Mouse (Mus musculus): Measurements from ENCODE around the gene Mical3. TPM values are rescaled to one million over a fixed set of nuclear protein-coding genes. Genes with fewer than 3 reads are reported as not detected.
A peak's percentile ranks its signal among the peaks of the same experiment; 100 is the strongest.

The Mical3 gene
- 16.7 and 20.0 TPM in 2 replicates for polyA plus RNA-seq (2014; fragmentation: Nextera tagmentation; extraction: Ambion mirVana)

DNA sequence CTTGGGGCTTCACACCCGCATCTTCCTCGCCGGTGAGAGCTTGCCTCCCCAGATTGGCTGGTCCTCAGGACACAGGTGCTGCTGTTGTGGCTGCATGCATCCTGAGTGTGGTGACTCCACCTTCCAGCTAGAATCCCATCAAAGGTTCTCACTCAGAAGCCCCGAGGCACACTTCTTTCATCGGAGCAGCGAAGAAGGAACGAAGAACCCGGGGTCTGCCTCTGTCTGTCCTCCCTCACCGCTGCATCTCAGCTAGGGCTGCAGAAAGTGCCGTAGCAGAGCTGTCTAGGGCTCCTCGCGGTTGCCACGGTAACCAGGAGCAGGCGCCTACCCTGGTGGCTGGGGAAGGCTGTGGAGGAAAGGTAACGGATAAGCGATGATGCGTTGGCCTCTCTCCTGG, at the start of gene Mical3:
Gene Mical3, minus strand, starts transcription at position 227 of the 400 bp plus-strand sequence.
- 1% methylated on average over 17 of the region's 17 CpGs for WGBS
- no peak within 1 kb of the TSS for H3K27ac ChIP-seq (ENCODE audit: low read depth, low read length)

DNA sequence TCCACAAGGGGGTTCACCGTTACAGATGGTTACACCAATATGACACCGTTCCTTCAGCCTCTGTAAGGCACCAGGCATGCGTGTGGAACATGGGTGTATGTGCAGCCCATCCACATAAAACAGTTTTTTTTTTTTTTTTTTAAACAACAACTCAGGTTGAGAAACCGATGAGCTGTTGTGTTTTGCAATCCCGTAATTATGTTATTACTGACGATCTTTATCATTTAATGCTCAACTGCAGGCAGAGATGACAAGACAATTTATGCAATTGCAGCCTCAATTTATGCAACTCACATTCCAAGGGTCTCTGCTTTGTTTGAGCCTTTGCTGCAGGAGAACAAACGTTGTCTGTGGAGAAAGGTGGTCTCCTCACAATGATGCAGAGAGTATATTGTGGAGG, 49.0 kb upstream of the Mical3 start:
- H3K27me3 ChIP-seq (ENCODE audit: control insufficient read depth, insufficient read depth, low read length): no peaks in the 10 kb centered on the region
- no peaks in the 10 kb centered on the region for H3K36me3 ChIP-seq (ENCODE audit: control insufficient read depth, insufficient read depth, low read length)
- 70% methylated on average over 7 of the region's 7 CpGs for WGBS
- H3K4me1 ChIP-seq (ENCODE audit: control insufficient read depth, insufficient read depth, low read length): peaks cover 1% of the 10 kb centered on the region; the same call in 1 of the 2 replicates
- no peak overlapping the region for H3K9ac ChIP-seq (ENCODE audit: low read depth, low read length)
- no peak overlapping the region for H3K4me2 ChIP-seq (replicated peaks; ENCODE audit: low read depth, low read length)
- no peaks in the 10 kb centered on the region for H3K9me3 ChIP-seq (ENCODE audit: control insufficient read depth, low read length)
- H3K27ac ChIP-seq (ENCODE audit: low read depth, low read length): no peak overlapping the region
- H3K4me3 ChIP-seq (ENCODE audit: low read length): no peak overlapping the region
- ATAC-seq (ENCODE audit: low FRiP score, low TSS enrichment): no peak

More for the DNA sequence above, at the start of gene Mical3:
- Histone ChIP-seq H3K9ac (ENCODE audit: low read depth, low read length) (peak within 1 kb of the TSS; percentile 2; the same call in 1 of the 2 replicates), H3K4me3 (ENCODE audit: low read length) (peak within 1 kb of the TSS; percentile 35), H3K4me2 (replicated peaks; ENCODE audit: low read depth, low read length) (peak within 1 kb of the TSS; percentile 72), H3K36me3 (ENCODE audit: control insufficient read depth, insufficient read depth, low read length) (no peaks in the 10 kb centered on the region), H3K27me3 (ENCODE audit: control insufficient read depth, insufficient read depth, low read length) (peaks cover 32% of the 10 kb centered on the region), H3K9me3 (ENCODE audit: control insufficient read depth, low read length) (no peaks in the 10 kb centered on the region), H3K4me1 (ENCODE audit: control insufficient read depth, insufficient read depth, low read length) (peaks cover 3% of the 10 kb centered on the region; the same call in 1 of the 2 replicates)
- peak; percentile 62; the same call in 1 of the 2 replicates for ATAC-seq (ENCODE audit: low FRiP score, low TSS enrichment)

DNA sequence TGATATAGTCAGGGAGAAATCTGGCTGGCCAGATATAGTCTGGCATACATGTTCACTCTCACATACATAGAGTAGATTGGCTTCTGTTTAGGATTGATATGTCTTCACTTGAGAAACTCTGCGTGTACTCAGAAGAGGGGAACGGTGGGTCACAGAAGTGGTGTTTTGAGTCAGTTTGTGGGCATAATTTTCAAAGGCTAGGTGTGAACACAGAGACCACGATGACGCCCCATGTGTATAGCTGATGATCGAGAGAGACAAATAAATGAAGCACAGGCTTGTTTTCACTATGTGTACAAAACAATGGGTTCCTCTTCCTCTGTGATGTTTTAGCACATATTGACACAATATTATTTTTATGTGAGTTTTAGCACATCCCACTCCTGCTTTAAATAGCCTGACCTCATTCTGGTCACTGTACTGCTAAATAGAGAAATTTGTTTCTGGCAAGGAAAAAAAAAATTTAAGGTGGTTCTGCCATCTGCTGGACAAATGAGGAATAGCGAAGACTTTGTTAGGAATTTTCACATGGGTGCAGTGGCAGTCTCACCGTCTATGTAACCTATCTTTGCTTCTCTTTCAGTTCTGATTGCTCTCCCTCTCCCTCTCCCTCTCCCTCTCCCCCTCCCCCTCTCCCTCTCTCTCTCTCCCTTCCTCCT, 48.0 kb upstream of the Mical3 start:
- H3K27me3 ChIP-seq (ENCODE audit: control insufficient read depth, insufficient read depth, low read length): no peaks in the 10 kb centered on the region
- H3K4me3 ChIP-seq (ENCODE audit: low read length): no peak overlapping the region
- WGBS: 63% methylated on average over 7 of the region's 7 CpGs
- no peak overlapping the region for H3K4me2 ChIP-seq (replicated peaks; ENCODE audit: low read depth, low read length)
- H3K9ac ChIP-seq (ENCODE audit: low read depth, low read length): no peak overlapping the region
- H3K36me3 ChIP-seq (ENCODE audit: control insufficient read depth, insufficient read depth, low read length): no peaks in the 10 kb centered on the region
- no peak overlapping the region for H3K27ac ChIP-seq (ENCODE audit: low read depth, low read length)
- no peaks in the 10 kb centered on the region for H3K9me3 ChIP-seq (ENCODE audit: control insufficient read depth, low read length)
- no peaks in the 10 kb centered on the region for H3K4me1 ChIP-seq (ENCODE audit: control insufficient read depth, insufficient read depth, low read length)
- ATAC-seq (ENCODE audit: low FRiP score, low TSS enrichment): no peak

DNA sequence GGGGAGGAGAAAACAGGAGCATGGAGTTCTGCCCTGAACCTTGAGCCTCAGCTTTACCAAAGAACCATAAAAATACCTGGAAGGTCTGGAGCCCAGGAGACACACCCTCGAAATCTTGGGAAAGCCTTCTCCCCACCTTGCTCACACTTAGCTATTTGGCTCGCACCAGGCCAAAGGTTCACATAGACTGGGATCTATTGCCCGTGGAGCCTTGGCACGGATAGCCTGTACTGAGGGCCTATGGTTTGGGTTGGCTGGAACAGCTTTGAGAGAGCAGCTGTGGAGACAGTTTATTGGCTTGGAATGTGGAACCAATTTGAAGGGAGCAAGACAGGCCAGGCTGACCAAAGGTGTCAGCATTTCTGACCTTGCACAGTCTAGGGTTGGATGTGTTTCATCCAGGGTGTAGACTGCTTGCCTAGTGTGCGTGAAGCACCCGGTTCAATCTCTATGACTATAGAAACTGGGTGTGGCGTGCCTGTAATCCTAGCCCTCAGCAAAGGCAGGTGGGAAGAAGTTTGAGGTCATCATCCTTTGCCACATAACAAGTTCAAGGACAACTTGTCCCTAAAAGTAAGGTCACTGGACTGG, 46.4 kb upstream of the Mical3 start:
- H3K27ac ChIP-seq (ENCODE audit: low read depth, low read length): no peak overlapping the region
- H3K36me3 ChIP-seq (ENCODE audit: control insufficient read depth, insufficient read depth, low read length): no peaks in the 10 kb centered on the region
- H3K4me1 ChIP-seq (ENCODE audit: control insufficient read depth, insufficient read depth, low read length): no peaks in the 10 kb centered on the region
- no peaks in the 10 kb centered on the region for H3K27me3 ChIP-seq (ENCODE audit: control insufficient read depth, insufficient read depth, low read length)
- no peak for ATAC-seq (ENCODE audit: low FRiP score, low TSS enrichment)
- no peak overlapping the region for H3K9ac ChIP-seq (ENCODE audit: low read depth, low read length)
- WGBS: 83% methylated on average over 7 of the region's 7 CpGs
- no peak overlapping the region for H3K4me2 ChIP-seq (replicated peaks; ENCODE audit: low read depth, low read length)
- no peak overlapping the region for H3K4me3 ChIP-seq (ENCODE audit: low read length)
- H3K9me3 ChIP-seq (ENCODE audit: control insufficient read depth, low read length): no peaks in the 10 kb centered on the region

DNA sequence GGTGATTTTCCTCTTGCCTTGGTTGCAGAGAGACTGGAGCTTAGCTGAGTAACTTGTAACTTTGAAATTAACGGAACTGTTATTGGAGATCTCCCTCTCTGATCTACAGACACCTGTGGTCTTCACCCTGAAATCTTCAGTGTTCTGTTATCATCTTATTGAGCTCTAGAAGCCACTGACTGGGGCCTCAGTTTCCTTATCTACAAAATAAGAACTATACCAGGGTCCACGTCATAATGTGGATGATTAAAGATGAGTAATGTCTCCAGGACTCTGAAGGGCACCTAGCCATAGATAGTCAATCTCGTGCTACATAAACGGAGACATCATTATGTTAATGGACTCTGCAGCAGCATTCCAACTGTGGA, 45.9 kb upstream of the Mical3 start:
- 74% methylated on average over 4 of the region's 4 CpGs for WGBS
- Histone ChIP-seq H3K36me3 (ENCODE audit: control insufficient read depth, insufficient read depth, low read length) (no peaks in the 10 kb centered on the region), H3K9ac (ENCODE audit: low read depth, low read length) (no peak overlapping the region), H3K4me2 (replicated peaks; ENCODE audit: low read depth, low read length) (no peak overlapping the region), H3K4me1 (ENCODE audit: control insufficient read depth, insufficient read depth, low read length) (no peaks in the 10 kb centered on the region), H3K27me3 (ENCODE audit: control insufficient read depth, insufficient read depth, low read length) (no peaks in the 10 kb centered on the region), H3K27ac (ENCODE audit: low read depth, low read length) (no peak overlapping the region), H3K9me3 (ENCODE audit: control insufficient read depth, low read length) (no peaks in the 10 kb centered on the region), H3K4me3 (ENCODE audit: low read length) (no peak overlapping the region)
- ATAC-seq (ENCODE audit: low FRiP score, low TSS enrichment): no peak

DNA sequence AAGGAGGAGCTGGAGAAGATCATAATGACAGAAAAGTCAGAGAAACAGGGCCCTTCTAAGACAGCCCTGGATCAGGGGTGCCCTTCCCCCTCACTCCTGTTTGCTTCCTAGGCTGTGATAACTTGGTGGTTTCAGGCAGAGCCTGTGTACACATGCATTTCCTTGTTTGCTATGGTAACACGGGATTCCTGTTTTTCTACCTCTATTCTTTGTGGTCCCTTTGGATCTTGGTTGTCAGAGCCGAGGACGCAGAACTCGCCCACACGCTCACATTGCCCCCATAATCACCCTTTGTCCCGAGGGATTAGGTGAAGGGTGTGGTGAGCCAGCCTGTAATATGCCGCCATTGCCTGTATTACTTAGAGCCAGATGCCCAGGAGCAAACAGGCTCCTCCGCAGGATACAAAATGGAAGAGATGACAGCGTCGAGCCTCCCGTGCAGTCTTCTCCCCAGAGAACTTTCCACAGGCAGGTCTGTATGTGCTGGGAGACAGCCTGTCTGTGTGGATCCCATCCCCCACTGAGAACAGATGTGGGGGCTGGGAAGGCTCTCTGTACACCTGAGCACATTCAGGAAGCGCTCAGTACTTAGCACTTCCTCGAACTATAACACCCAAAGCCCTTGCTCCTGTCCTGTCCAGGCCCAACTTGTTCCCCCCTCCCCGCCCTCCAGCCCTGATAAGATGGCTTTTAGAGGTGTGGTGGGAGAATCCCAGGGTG, 45.4 kb upstream of the Mical3 start:
- H3K4me2 ChIP-seq (replicated peaks; ENCODE audit: low read depth, low read length): no peak overlapping the region
- H3K36me3 ChIP-seq (ENCODE audit: control insufficient read depth, insufficient read depth, low read length): no peaks in the 10 kb centered on the region
- no peaks in the 10 kb centered on the region for H3K9me3 ChIP-seq (ENCODE audit: control insufficient read depth, low read length)
- no peak overlapping the region for H3K9ac ChIP-seq (ENCODE audit: low read depth, low read length)
- no peak overlapping the region for H3K4me3 ChIP-seq (ENCODE audit: low read length)
- no peak for ATAC-seq (ENCODE audit: low FRiP score, low TSS enrichment)
- H3K27me3 ChIP-seq (ENCODE audit: control insufficient read depth, insufficient read depth, low read length): no peaks in the 10 kb centered on the region
- H3K27ac ChIP-seq (ENCODE audit: low read depth, low read length): no peak overlapping the region
- WGBS: 50% methylated on average over 14 of the region's 14 CpGs
- no peaks in the 10 kb centered on the region for H3K4me1 ChIP-seq (ENCODE audit: control insufficient read depth, insufficient read depth, low read length)

DNA sequence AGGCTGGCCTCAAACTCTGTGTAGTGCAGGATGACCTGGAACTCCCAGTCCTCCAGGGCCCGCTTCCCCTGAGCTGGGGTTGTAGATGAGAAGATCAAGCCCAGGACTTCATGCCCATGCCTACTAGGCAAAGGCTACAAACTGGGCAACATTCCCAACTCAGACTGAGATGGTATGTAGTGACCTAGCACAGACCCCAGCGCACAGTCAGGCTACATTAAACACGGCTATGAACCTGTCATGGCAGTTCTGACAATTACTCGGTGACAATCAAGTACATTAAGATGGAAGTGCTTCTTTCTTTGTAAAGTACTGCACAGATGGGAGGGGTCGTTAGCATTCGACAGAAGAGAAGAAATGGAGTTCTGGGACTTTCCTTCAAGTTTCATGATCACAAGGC, 44.0 kb upstream of the Mical3 start:
- no peak overlapping the region for H3K4me2 ChIP-seq (replicated peaks; ENCODE audit: low read depth, low read length)
- WGBS: 90% methylated on average over 6 of the region's 6 CpGs
- no peak overlapping the region for H3K4me3 ChIP-seq (ENCODE audit: low read length)
- H3K36me3 ChIP-seq (ENCODE audit: control insufficient read depth, insufficient read depth, low read length): no peaks in the 10 kb centered on the region
- H3K27me3 ChIP-seq (ENCODE audit: control insufficient read depth, insufficient read depth, low read length): no peaks in the 10 kb centered on the region
- H3K4me1 ChIP-seq (ENCODE audit: control insufficient read depth, insufficient read depth, low read length): no peaks in the 10 kb centered on the region
- no peaks in the 10 kb centered on the region for H3K9me3 ChIP-seq (ENCODE audit: control insufficient read depth, low read length)
- H3K9ac ChIP-seq (ENCODE audit: low read depth, low read length): no peak overlapping the region
- ATAC-seq (ENCODE audit: low FRiP score, low TSS enrichment): no peak
- no peak overlapping the region for H3K27ac ChIP-seq (ENCODE audit: low read depth, low read length)

DNA sequence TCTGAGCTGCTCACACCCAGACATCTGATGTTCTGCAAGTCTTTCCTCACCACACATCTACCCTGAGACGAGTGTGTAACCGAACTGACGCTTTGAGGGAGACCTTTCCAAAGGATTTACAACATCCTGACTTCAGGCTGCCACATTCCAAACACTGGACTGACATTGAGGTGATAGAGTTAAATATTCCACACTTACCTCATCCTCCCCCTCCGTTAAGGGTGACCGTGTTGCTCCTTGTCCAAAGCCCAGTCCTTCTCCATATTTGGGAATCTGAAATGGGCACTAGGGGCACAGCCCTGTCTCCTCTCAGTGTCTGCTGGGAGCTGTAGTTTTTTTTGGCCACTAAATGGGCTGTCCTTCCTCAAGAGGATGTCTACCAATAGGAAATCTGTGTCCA, 42.7 kb upstream of the Mical3 start:
- Histone ChIP-seq H3K9me3 (ENCODE audit: control insufficient read depth, low read length) (no peaks in the 10 kb centered on the region), H3K27ac (ENCODE audit: low read depth, low read length) (no peak overlapping the region), H3K36me3 (ENCODE audit: control insufficient read depth, insufficient read depth, low read length) (no peaks in the 10 kb centered on the region), H3K4me3 (ENCODE audit: low read length) (no peak overlapping the region), H3K4me1 (ENCODE audit: control insufficient read depth, insufficient read depth, low read length) (no peaks in the 10 kb centered on the region), H3K4me2 (replicated peaks; ENCODE audit: low read depth, low read length) (no peak overlapping the region), H3K9ac (ENCODE audit: low read depth, low read length) (no peak overlapping the region), H3K27me3 (ENCODE audit: control insufficient read depth, insufficient read depth, low read length) (no peaks in the 10 kb centered on the region)
- ATAC-seq (ENCODE audit: low FRiP score, low TSS enrichment): no peak
- 18% methylated on average over 5 of the region's 5 CpGs for WGBS

DNA sequence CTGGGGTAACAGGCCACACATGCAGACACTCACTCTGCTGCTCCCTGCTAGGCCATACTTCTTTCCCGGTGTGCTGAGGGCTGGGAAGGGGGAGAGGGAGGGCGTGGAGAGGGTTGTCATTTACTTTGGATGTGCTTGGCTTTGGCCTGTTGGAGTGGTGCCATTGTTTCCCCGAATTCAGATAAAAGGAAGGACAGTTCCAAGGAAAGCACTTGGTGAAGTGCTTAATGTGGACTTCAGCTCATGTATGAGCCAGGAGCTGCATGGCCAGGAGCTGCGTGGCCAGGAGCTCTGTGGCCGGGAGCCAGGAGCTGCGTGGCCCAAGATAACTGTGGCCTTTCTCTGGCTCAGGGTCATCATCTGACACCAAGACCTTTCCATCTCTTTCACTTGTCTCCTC, 40.3 kb upstream of the Mical3 start:
- WGBS: 69% methylated on average over 6 of the region's 6 CpGs
- Histone ChIP-seq H3K9me3 (ENCODE audit: control insufficient read depth, low read length) (no peaks in the 10 kb centered on the region), H3K4me1 (ENCODE audit: control insufficient read depth, insufficient read depth, low read length) (no peaks in the 10 kb centered on the region), H3K36me3 (ENCODE audit: control insufficient read depth, insufficient read depth, low read length) (no peaks in the 10 kb centered on the region), H3K27me3 (ENCODE audit: control insufficient read depth, insufficient read depth, low read length) (no peaks in the 10 kb centered on the region), H3K4me2 (replicated peaks; ENCODE audit: low read depth, low read length) (no peak overlapping the region), H3K27ac (ENCODE audit: low read depth, low read length) (no peak overlapping the region), H3K4me3 (ENCODE audit: low read length) (no peak overlapping the region), H3K9ac (ENCODE audit: low read depth, low read length) (no peak overlapping the region)
- ATAC-seq (ENCODE audit: low FRiP score, low TSS enrichment): no peak
